Mouse (Mus musculus) heart, adult 2 months (tissue): ENCODE measurements around the gene Prkg2.

Experiments
- CTCF ChIP-seq: fragments of 200-600 bp; IDR thresholded peaks from 2 replicates; pipeline ENCODE4 v1.8.1; 2022; ENCODE audit warnings: antibody characterized with exemption, mild to moderate bottlenecking, moderate library complexity
- POLR2A ChIP-seq: fragments of 200-500 bp; IDR thresholded peaks from 2 replicates; pipeline ENCODE4 v1.6.1; 2011; ENCODE audit warnings: mild to moderate bottlenecking, low read depth, low read length, control low read depth; ENCODE audit not compliant: insufficient read depth

DNA sequence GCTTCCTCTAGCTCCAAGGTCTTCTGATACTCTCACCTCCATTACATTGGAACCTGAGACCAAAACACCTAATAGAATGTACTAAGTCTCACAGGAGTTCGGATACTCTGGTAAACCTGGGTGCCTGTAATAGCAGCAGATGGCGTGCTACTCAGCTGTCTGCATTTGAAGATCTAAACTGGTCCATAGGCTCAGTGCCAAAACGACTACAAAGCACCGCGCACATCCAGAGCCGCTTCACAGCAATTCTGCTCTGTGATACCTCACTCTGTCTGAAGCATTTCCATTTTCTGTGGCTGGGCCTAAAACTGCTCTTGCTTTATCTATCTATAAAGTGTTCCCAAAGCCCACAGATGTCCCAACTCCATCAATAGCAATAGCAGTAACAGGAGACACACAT, 17.4 kb downstream of the Prkg2 start:
- TF ChIP-seq POLR2A: no peak
- no peak for TF ChIP-seq CTCF
